In genomic region chr15:88954368-88955072, GRCm38 (mm10) we compare ENCODE assay signal across 8 mouse cellular contexts. TPM values are rescaled to one million over a fixed set of nuclear protein-coding genes. Genes with fewer than 3 reads are reported as not detected.
DNase-seq lines count a peak whose midpoint lies in the region; ATAC-seq lines count a peak whose summit lies in the region.

TSS of gene Ttll8 (minus strand) at chr15:88954418.

- whole genome bisulfite sequencing in heart, embryonic 13.5 days = 4% methylated on average over 53 of the region's 53 CpGs
- 5% methylated on average over 53 of the region's 53 CpGs for WGBS in intestine, embryonic 14.5 days
- WGBS in liver, embryonic 13.5 days (ENCODE audit: insufficient replicate concordance) = 8% methylated on average over 53 of the region's 53 CpGs
- 2% methylated on average over 51 of the region's 53 CpGs for WGBS in neural tube, embryonic 13.5 days

- peak within 1 kb of the TSS; percentile 84 for H3K4me2 ChIP-seq in heart, embryonic 13.5 days
- peak within 1 kb of the TSS; percentile 63 for H3K4me2 ChIP-seq in intestine, embryonic 14.5 days (ENCODE audit: low read length)
- H3K4me2 ChIP-seq in liver, embryonic 13.5 days = peak within 1 kb of the TSS; percentile 51
- H3K4me2 ChIP-seq in neural tube, embryonic 13.5 days = peak within 1 kb of the TSS; percentile 84

- no peaks in the 10 kb centered on the region for H3K36me3 ChIP-seq in heart, embryonic 13.5 days
- H3K36me3 ChIP-seq in intestine, embryonic 14.5 days (ENCODE audit: control insufficient read depth, insufficient read depth, low read length) = no peaks in the 10 kb centered on the region
- H3K36me3 ChIP-seq in liver, embryonic 13.5 days = no peaks in the 10 kb centered on the region
- no peaks in the 10 kb centered on the region for H3K36me3 ChIP-seq in neural tube, embryonic 13.5 days

- peak within 1 kb of the TSS; percentile 77 for H3K9ac ChIP-seq in heart, embryonic 13.5 days
- H3K9ac ChIP-seq in intestine, embryonic 14.5 days (ENCODE audit: low read length) = no peak within 1 kb of the TSS; the same call in 1 of the 2 replicates
- no peak within 1 kb of the TSS for H3K9ac ChIP-seq in liver, embryonic 13.5 days
- H3K9ac ChIP-seq in neural tube, embryonic 13.5 days = peak within 1 kb of the TSS; percentile 71

- peaks cover 52% of the 10 kb centered on the region for H3K27me3 ChIP-seq in heart, embryonic 13.5 days (replicated peaks)
- peaks cover 25% of the 10 kb centered on the region for H3K27me3 ChIP-seq in intestine, embryonic 14.5 days (replicated peaks; ENCODE audit: control insufficient read depth, insufficient read depth, low read length)
- peaks cover 35% of the 10 kb centered on the region for H3K27me3 ChIP-seq in liver, embryonic 13.5 days
- H3K27me3 ChIP-seq in neural tube, embryonic 13.5 days = peaks cover 28% of the 10 kb centered on the region

- ATAC-seq in heart, embryonic 13.5 days (ENCODE audit: extremely low read depth, insufficient number of reproducible peaks, low FRiP score, low TSS enrichment) = no peak
- ATAC-seq in intestine, embryonic 14.5 days (replicated peaks; ENCODE audit: low FRiP score, low TSS enrichment, low read depth) = peak; percentile 79
- no peak for ATAC-seq in liver, embryonic 13.5 days (ENCODE audit: low read depth)
- peak; percentile 87 for ATAC-seq in neural tube, embryonic 13.5 days (ENCODE audit: low read depth)
- no peak for ATAC-seq in megakaryocyte-erythroid progenitor cell, adult 5-6 weeks (replicated peaks; ENCODE audit: low FRiP score, low TSS enrichment, poor library complexity, severe bottlenecking)

- DNase-seq in heart, adult 8-10 months (ENCODE audit: low spot score) = no peak
- DNase-seq in embryo, embryonic 11 days = peak; percentile 68
- DNase-seq in intestine, embryonic 14.5 days (ENCODE audit: low spot score) = peak; percentile 56
- DNase-seq in liver, embryonic 13.5 days = no peak
- DNase-seq in thymus, postnatal 0 days (ENCODE audit: low spot score) = no peak

- peak within 1 kb of the TSS; percentile 55 for H3K4me3 ChIP-seq in heart, embryonic 13.5 days
- peak within 1 kb of the TSS; percentile 33 for H3K4me3 ChIP-seq in intestine, embryonic 14.5 days (ENCODE audit: low read depth, low read length)
- H3K4me3 ChIP-seq in liver, embryonic 13.5 days (replicated peaks) = peak within 1 kb of the TSS; percentile 31; the same call in 1 of the 2 replicates
- H3K4me3 ChIP-seq in neural tube, embryonic 13.5 days = peak within 1 kb of the TSS; percentile 43

- H3K9me3 ChIP-seq in heart, embryonic 13.5 days = no peaks in the 10 kb centered on the region
- H3K9me3 ChIP-seq in intestine, embryonic 14.5 days (ENCODE audit: control insufficient read depth, low read length) = no peaks in the 10 kb centered on the region
- H3K9me3 ChIP-seq in liver, embryonic 13.5 days (replicated peaks) = no peaks in the 10 kb centered on the region
- H3K9me3 ChIP-seq in neural tube, embryonic 13.5 days = no peaks in the 10 kb centered on the region

- no peak within 1 kb of the TSS for H3K27ac ChIP-seq in heart, embryonic 13.5 days (replicated peaks)
- H3K27ac ChIP-seq in intestine, embryonic 14.5 days (ENCODE audit: low read depth) = no peak within 1 kb of the TSS
- no peak within 1 kb of the TSS for H3K27ac ChIP-seq in liver, embryonic 13.5 days
- no peak within 1 kb of the TSS for H3K27ac ChIP-seq in neural tube, embryonic 13.5 days (replicated peaks)

- H3K4me1 ChIP-seq in heart, embryonic 13.5 days = peaks cover 5% of the 10 kb centered on the region
- H3K4me1 ChIP-seq in intestine, embryonic 14.5 days (replicated peaks; ENCODE audit: control insufficient read depth, insufficient read depth, low read length) = no peaks in the 10 kb centered on the region; the same call in 1 of the 2 replicates
- H3K4me1 ChIP-seq in liver, embryonic 13.5 days (replicated peaks) = peaks cover 3% of the 10 kb centered on the region; the same call in 1 of the 2 replicates
- peaks cover 15% of the 10 kb centered on the region for H3K4me1 ChIP-seq in neural tube, embryonic 13.5 days (replicated peaks)

RNA-seq across cellular contexts. Expression of gene Ttll8, which starts in this region (rescaled TPM):
- polyA plus RNA-seq in heart, embryonic 13.5 days (2015; fragmentation: Nextera tagmentation; extraction: Ambion mirVana) = not detected in 2 replicates
- total RNA-seq in heart, adult 8-10 months (2022) = not detected
- polyA plus RNA-seq in intestine, embryonic 14.5 days (2014; fragmentation: Nextera tagmentation; extraction: Ambion mirVana) = not detected in 2 replicates
- not detected in 2 replicates for polyA plus RNA-seq in liver, embryonic 13.5 days (2015; fragmentation: Nextera tagmentation; extraction: Ambion mirVana)
- polyA plus RNA-seq in neural tube, embryonic 13.5 days (2015; fragmentation: Nextera tagmentation; extraction: Ambion mirVana) = not detected in 2 replicates
- not detected in 2 replicates for polyA plus RNA-seq in thymus, postnatal 0 days (2015; fragmentation: Nextera tagmentation; extraction: Ambion mirVana)
- not detected in 2 replicates for total RNA-seq in megakaryocyte-erythroid progenitor cell, adult 5-6 weeks (2014; fragmentation: Nextera tagmentation)
- not detected in 2 replicates for total RNA-seq in megakaryocyte-erythroid progenitor cell, adult 5-6 weeks (2017)

Comparison
In these comparisons a context has a peak if more than half of its experiments do, and no peak if none do; other contexts are left out.
1. Peak in DNase-seq, ATAC-seq, H3K4me3 ChIP-seq and H3K4me2 ChIP-seq in intestine, embryonic 14.5 days; RNA of the gene not detected or under 1 TPM.
2. Peak in ATAC-seq, H3K4me3 ChIP-seq, H3K9ac ChIP-seq and H3K4me2 ChIP-seq in neural tube, embryonic 13.5 days; RNA of the gene not detected or under 1 TPM.